Mouse (Mus musculus): ENCODE data around the gene Gm17571. TPM values are rescaled to one million over a fixed set of nuclear protein-coding genes. Genes with fewer than 3 reads are reported as not detected.

Gene Gm17571
- polyA plus RNA-seq, 1 experiment from 2014 or later: not detected

Other genes starting within 250 kb of the Gm17571 start
- gene Jrkl, start 200.9 kb downstream of the Gm17571 start, polyA plus RNA-seq (2016; fragmentation: Nextera tagmentation; extraction: Ambion mirVana): 12.8 and 14.0 TPM in 2 replicates
- 15.8 and 16.9 TPM in 2 replicates for gene Ccdc82, start 199.8 kb downstream of the Gm17571 start, polyA plus RNA-seq (2016; fragmentation: Nextera tagmentation; extraction: Ambion mirVana)
- gene Maml2, start 148.8 kb downstream of the Gm17571 start, polyA plus RNA-seq (2016; fragmentation: Nextera tagmentation; extraction: Ambion mirVana): 12.5 and 12.8 TPM in 2 replicates